Mouse (Mus musculus) CH12.LX (cell line): Measurements from ENCODE around the gene Klhl12. TPM values are rescaled to one million over a fixed set of nuclear protein-coding genes. Genes with fewer than 3 reads are reported as not detected.
"Not testable (repeated sequence)": the region's sequence is repeated elsewhere in the genome, so short reads cannot be mapped to it uniquely, and the experiment has no call there.

Experiments used
- DNase-seq: peaks from one replicate; pipeline ENCODE4 v3.0.0-alpha.2; 2013; ENCODE audit errors: extremely low read depth
- H3K27ac ChIP-seq: 2 replicates; pipeline ENCODE4 v1.5.1; 2012; ENCODE audit warnings: low read depth, mild to moderate bottlenecking, control low read depth, moderate library complexity; ENCODE audit not compliant: insufficient read depth
- H3K27me3 ChIP-seq: replicated peaks from 2 replicates; pipeline ENCODE3; 2012; ENCODE audit warnings: inconsistent platforms
- H3K36me3 ChIP-seq, 2 experiments: replicated peaks in 1 of 2; 2 replicates each; pipeline versions ENCODE3 to v1.6.1; 2012; ENCODE audit warnings: inconsistent platforms in 1 of 2, low read length in 1 of 2, mild to moderate bottlenecking in 1 of 2, mixed read lengths in 1 of 2, moderate library complexity in 1 of 2; ENCODE audit not compliant: control insufficient read depth in 1 of 2, insufficient read depth in 1 of 2
- H3K4me1 ChIP-seq, 2 experiments: 2 replicates each; pipeline ENCODE4 v1.6.1; 2012; ENCODE audit warnings: inconsistent platforms in 1 of 2, moderate library complexity in 1 of 2; ENCODE audit not compliant: insufficient read depth in 2 of 2, control insufficient read depth in 1 of 2
- H3K4me2 ChIP-seq: 2 replicates; pipeline ENCODE4 v1.6.1; 2012; ENCODE audit warnings: low read depth, mild to moderate bottlenecking, control low read depth; ENCODE audit not compliant: poor library complexity, insufficient read depth, severe bottlenecking
- H3K4me3 ChIP-seq, 3 experiments: fragments of 150-350 bp in 1 of 3; sonication (generic) in 1 of 3; replicated peaks in 1 of 3; 2 replicates each; pipeline versions ENCODE3 to v1.5.1; 2011 to 2012; ENCODE audit warnings: low read depth in 2 of 3, low read length in 2 of 3, mild to moderate bottlenecking in 2 of 3, moderate library complexity in 2 of 3, control low read depth in 1 of 3, improper control_type of control experiment in 1 of 3, inconsistent platforms in 1 of 3, mixed read lengths in 1 of 3; ENCODE audit not compliant: poor library complexity in 1 of 3
- H3K79me2 ChIP-seq: replicated peaks from 2 replicates; pipeline ENCODE4 v1.6.1; 2012; ENCODE audit warnings: mild to moderate bottlenecking, moderate library complexity; ENCODE audit not compliant: control insufficient read depth, poor library complexity, insufficient read depth, severe bottlenecking; ENCODE audit errors: extremely low read depth
- H3K9ac ChIP-seq: 2 replicates; pipeline ENCODE4 v1.6.1; 2012; ENCODE audit warnings: low read depth, mild to moderate bottlenecking, control low read depth, moderate library complexity; ENCODE audit not compliant: insufficient read depth
- H3K9me3 ChIP-seq: replicated peaks from 2 replicates; pipeline ENCODE3; 2012; ENCODE audit warnings: low read length, inconsistent platforms, mixed read lengths
- BHLHE40 ChIP-seq: IDR thresholded peaks from 2 replicates; pipeline ENCODE4 v1.6.1; 2011; ENCODE audit warnings: mild to moderate bottlenecking, low read depth, low read length, improper control_type of control experiment
- CHD1 ChIP-seq: IDR thresholded peaks from 2 replicates; pipeline ENCODE4 v1.6.1; 2012; ENCODE audit warnings: low read depth, low read length, improper control_type of control experiment, inconsistent platforms
- E2F4 ChIP-seq: IDR thresholded peaks from 2 replicates; pipeline ENCODE4 v1.6.1; 2011; ENCODE audit warnings: low read depth, low read length, improper control_type of control experiment; ENCODE audit not compliant: insufficient replicate concordance
- ELF1 ChIP-seq: IDR thresholded peaks from 2 replicates; pipeline ENCODE4 v1.6.1; 2014; ENCODE audit warnings: low read depth, mild to moderate bottlenecking, inconsistent platforms, low read length, improper control_type of control experiment
- GABPA ChIP-seq: IDR thresholded peaks from 2 replicates; pipeline ENCODE4 v1.6.1; 2012; ENCODE audit warnings: low read depth, low read length, improper control_type of control experiment, inconsistent platforms; ENCODE audit not compliant: insufficient replicate concordance
- HCFC1 ChIP-seq: IDR thresholded peaks from 2 replicates; pipeline ENCODE4 v1.6.1; 2012; ENCODE audit warnings: low read depth, mild to moderate bottlenecking, inconsistent platforms, low read length, improper control_type of control experiment
- IRF4 ChIP-seq: IDR thresholded peaks from 2 replicates; pipeline ENCODE4 v1.6.1; 2014; ENCODE audit warnings: low read depth, mild to moderate bottlenecking, inconsistent platforms, low read length, improper control_type of control experiment
- JUN ChIP-seq: IDR thresholded peaks from 2 replicates; pipeline ENCODE4 v1.6.1; 2011; ENCODE audit warnings: low read depth, mild to moderate bottlenecking, low read length, improper control_type of control experiment, moderate library complexity; ENCODE audit not compliant: insufficient read depth
- JUND ChIP-seq: conservative IDR thresholded peaks from 2 replicates; pipeline ENCODE4 v1.6.1; 2011; ENCODE audit warnings: low read depth, low read length, improper control_type of control experiment
- KAT2A ChIP-seq: IDR thresholded peaks from 2 replicates; pipeline ENCODE4 v1.6.1; 2012; ENCODE audit warnings: low read length, improper control_type of control experiment, inconsistent platforms; ENCODE audit not compliant: insufficient replicate concordance
- NELFE ChIP-seq: IDR thresholded peaks from 2 replicates; pipeline ENCODE4 v1.6.1; 2011; ENCODE audit warnings: low read depth, low read length, improper control_type of control experiment
- NRF1 ChIP-seq: IDR thresholded peaks from 2 replicates; pipeline ENCODE4 v1.6.1; 2014; ENCODE audit warnings: low read depth, mild to moderate bottlenecking, inconsistent platforms, low read length, improper control_type of control experiment, moderate library complexity
- PAX5 ChIP-seq: IDR thresholded peaks from 2 replicates; pipeline ENCODE4 v1.6.1; 2012; ENCODE audit warnings: low read length, inconsistent platforms, mixed read lengths
- POLR2AphosphoS2 ChIP-seq: IDR thresholded peaks from 2 replicates; pipeline ENCODE4 v1.6.1; 2011; ENCODE audit warnings: low read depth, low read length, improper control_type of control experiment
- RCOR1 ChIP-seq: conservative IDR thresholded peaks from 2 replicates; pipeline ENCODE4 v1.6.1; 2012; ENCODE audit warnings: low read depth, mild to moderate bottlenecking, inconsistent platforms, low read length, improper control_type of control experiment
- SIN3A ChIP-seq: IDR thresholded peaks from 2 replicates; pipeline ENCODE4 v1.6.1; 2012; ENCODE audit warnings: low read length, improper control_type of control experiment, inconsistent platforms
- TBP ChIP-seq: conservative IDR thresholded peaks from 2 replicates; pipeline ENCODE4 v1.6.1; 2011; ENCODE audit warnings: low read depth, low read length, improper control_type of control experiment
- UBTF ChIP-seq: IDR thresholded peaks from 2 replicates; pipeline ENCODE4 v1.6.1; 2012; ENCODE audit warnings: low read depth, mild to moderate bottlenecking, inconsistent platforms, low read length, improper control_type of control experiment, moderate library complexity
- USF1 ChIP-seq: IDR thresholded peaks from 2 replicates; pipeline ENCODE4 v1.6.1; 2014; ENCODE audit warnings: low read depth, mild to moderate bottlenecking, inconsistent platforms, low read length, improper control_type of control experiment
- USF2 ChIP-seq: conservative IDR thresholded peaks from 2 replicates; pipeline ENCODE4 v1.6.1; 2011; ENCODE audit warnings: low read depth, low read length, improper control_type of control experiment
- ZC3H11A ChIP-seq: IDR thresholded peaks from 2 replicates; pipeline ENCODE4 v1.6.1; 2012; ENCODE audit warnings: low read depth, mild to moderate bottlenecking, inconsistent platforms, low read length, improper control_type of control experiment
- ZKSCAN1 ChIP-seq: IDR thresholded peaks from 2 replicates; pipeline ENCODE4 v1.6.1; 2012; ENCODE audit warnings: low read depth, inconsistent platforms, low read length, improper control_type of control experiment, borderline replicate concordance
- ZNF384 ChIP-seq: IDR thresholded peaks from 2 replicates; pipeline ENCODE4 v1.6.1; 2012; ENCODE audit warnings: low read depth, low read length, improper control_type of control experiment, inconsistent platforms
- dilution Hi-C: fragments of 300-500 bp; cut with MboI; formaldehyde crosslinking; loops from 2 replicates; pipeline ENCODE4 v1.14.3; 2020; ENCODE audit warnings: low sequenced_read_pairs; ENCODE audit not compliant: extremely low pct_unique_long_range_greater_than_20kb, extremely low pct_ligation_motif_present
- in situ Hi-C: fragments of 300-500 bp; cut with MboI; formaldehyde crosslinking; loops from 3 replicates; pipeline ENCODE4 v1.14.3; 2019; ENCODE audit warnings: low sequenced_read_pairs, low pct_ligation_motif_present, low pct_unique_long_range_greater_than_20kb, mixed read lengths
- polyA plus RNA-seq: library from polyadenylated mRNA; unstranded; fragments of >175 nt; gene quantifications from 2 replicates; pipeline ENCODE4 v1.2.1, GENCODE M21; 2012; ENCODE audit warnings: low read depth; ENCODE audit not compliant: insufficient read length
- total RNA-seq, 2 experiments: library from RNA; depleted of rRNA; stranded (reverse); fragments of 300-350 nt in 1 of 2; fragments of >200 nt in 1 of 2; gene quantifications; 2 replicates each; pipeline ENCODE4 v1.2.3; 2012 to 2014

The Klhl12 gene
- total and polyA plus RNA-seq, 3 experiments: 17.6 to 20.8 (median 19.1) TPM

- DNase-seq: no peak
- no peaks in the 10 kb centered on the region for H3K79me2 ChIP-seq
- no peak overlapping the region for H3K4me3 ChIP-seq
- no peaks in the 10 kb centered on the region for H3K9me3 ChIP-seq
- H3K36me3 ChIP-seq: no peaks in the 10 kb centered on the region
- in situ Hi-C loops (no loop called here), dilution Hi-C loops (no loop called here)
- H3K9ac ChIP-seq: no peak overlapping the region
- no peaks in the 10 kb centered on the region for H3K27me3 ChIP-seq
- TF ChIP-seq POLR2AphosphoS2 (no peak), CHD1 (no peak), PAX5 (no peak), USF2 (no peak), ZC3H11A (no peak), USF1 (no peak), NRF1 (no peak), HCFC1 (no peak), GABPA (no peak), TBP (no peak), UBTF (no peak), BHLHE40 (no peak), KAT2A (no peak), JUN (no peak), SIN3A (no peak), ZNF384 (no peak), IRF4 (no peak), JUND (no peak)
- no peak overlapping the region for H3K27ac ChIP-seq
- H3K4me1 ChIP-seq: peaks cover 0 to 4% of the 10 kb centered on the region in 2 experiments; a peak in 2 of 4 replicates
- no peak overlapping the region for H3K4me2 ChIP-seq
These were observed 60.6 kb downstream of the Klhl12 start for GRCm38 (mm10) chr1:134515891-134516290.

DNA sequence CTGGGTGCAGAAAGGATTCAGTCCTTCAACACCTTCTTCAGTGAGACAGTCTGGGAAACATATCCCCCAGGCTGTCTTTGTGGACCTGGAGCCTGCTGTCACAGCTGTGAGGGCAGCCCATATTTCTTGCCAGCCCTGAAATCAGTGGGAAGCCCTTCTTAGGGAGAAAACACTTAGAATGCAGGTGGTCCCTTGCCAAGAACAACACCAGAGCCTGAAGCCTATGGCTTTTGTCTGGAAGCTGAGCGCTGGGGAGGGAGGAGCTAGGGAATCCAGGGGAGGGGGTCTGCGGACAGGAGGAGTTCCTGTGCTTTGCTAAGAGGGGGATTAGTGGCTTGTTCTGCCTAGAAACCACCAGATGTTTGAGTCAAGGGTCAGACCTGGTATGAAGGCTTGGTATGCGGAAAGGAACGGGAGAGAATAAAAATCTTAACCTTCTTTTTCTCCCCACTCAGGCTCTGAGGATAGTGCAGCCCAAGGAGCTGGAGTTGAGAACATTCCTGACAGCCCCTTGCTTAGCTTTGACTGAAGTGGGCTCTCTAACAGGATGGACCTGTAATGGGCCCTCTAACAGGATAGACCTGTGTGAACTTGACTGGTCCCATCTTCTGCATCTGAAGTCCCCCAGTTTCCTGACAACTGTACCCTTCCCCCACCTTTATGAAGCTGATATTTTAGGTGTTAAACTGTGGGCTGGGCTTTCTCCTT, 61.3 kb downstream of the Klhl12 start:
- no peak overlapping the region for H3K4me3 ChIP-seq
- no peaks in the 10 kb centered on the region for H3K9me3 ChIP-seq
- no peak overlapping the region for H3K27ac ChIP-seq
- no peaks in the 10 kb centered on the region for H3K36me3 ChIP-seq
- H3K9ac ChIP-seq: no peak overlapping the region
- H3K4me2 ChIP-seq: no peak overlapping the region
- no peaks in the 10 kb centered on the region for H3K27me3 ChIP-seq
- no peak for DNase-seq
- dilution Hi-C loops: no loop called here
- H3K4me1 ChIP-seq: peaks cover 0 to 4% of the 10 kb centered on the region in 2 experiments; a peak in 2 of 4 replicates
- TF ChIP-seq E2F4 (no peak), CHD1 (no peak), UBTF (no peak), RCOR1 (no peak), NELFE (no peak), ELF1 (no peak), ZKSCAN1 (no peak), BHLHE40 (no peak), ZC3H11A (no peak)
- in situ Hi-C loops: no loop called here
- H3K79me2 ChIP-seq: no peaks in the 10 kb centered on the region

DNA sequence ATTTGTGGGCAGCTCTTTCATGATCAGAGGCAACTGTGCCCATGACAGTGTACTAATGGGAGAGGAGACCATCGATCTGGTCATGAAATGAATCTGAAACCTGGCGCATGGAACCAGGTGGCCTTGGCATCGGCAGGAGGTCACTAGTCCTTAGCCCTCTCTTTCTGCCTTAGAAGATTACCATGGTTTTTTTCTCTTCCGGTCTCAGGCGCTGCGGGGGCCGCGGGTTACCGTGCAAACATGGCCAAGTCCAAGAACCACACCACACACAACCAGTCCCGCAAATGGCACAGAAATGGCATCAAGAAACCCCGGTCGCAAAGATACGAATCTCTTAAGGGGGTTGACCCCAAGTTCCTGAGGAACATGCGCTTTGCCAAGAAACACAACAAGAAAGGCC, 62.5 kb downstream of the Klhl12 start:
- H3K9ac ChIP-seq, H3K79me2 ChIP-seq, H3K27me3 ChIP-seq, DNase-seq, H3K9me3 ChIP-seq, H3K4me2 ChIP-seq, H3K4me1 ChIP-seq, in situ Hi-C loops, dilution Hi-C loops, H3K27ac ChIP-seq, H3K4me3 ChIP-seq, H3K36me3 ChIP-seq: not testable (repeated sequence)
